In the genomic region with DNA sequence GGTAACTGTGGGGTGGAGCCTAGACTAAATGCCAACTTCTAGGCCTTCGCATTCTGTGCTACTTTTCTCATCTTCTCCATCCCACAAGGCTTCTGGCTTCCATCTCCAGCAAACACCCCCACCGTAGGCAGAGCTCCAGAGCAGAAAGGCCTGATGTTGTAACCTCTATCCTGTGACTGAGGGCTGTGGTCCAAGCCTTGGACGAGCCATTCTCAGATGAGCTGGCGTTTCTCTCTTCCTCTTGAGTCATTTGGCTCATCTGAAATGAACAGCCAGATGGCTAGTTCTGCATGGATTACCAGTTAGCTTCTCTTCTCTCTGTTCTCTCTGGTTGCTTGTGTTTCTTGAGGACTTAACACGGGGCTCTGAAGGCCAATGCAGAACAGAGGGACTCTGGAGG, we compare ENCODE assay signal across 7 mouse cellular contexts. TPM values are rescaled to one million over a fixed set of nuclear protein-coding genes. Genes with fewer than 3 reads are reported as not detected.
DNase-seq lines count a peak whose midpoint lies in the region; ATAC-seq and TF ChIP-seq lines count a peak whose summit lies in the region.

No protein-coding gene starts in this region.

- no peak overlapping the region for H3K4me3 ChIP-seq in brown adipose tissue, adult 24 weeks (ENCODE audit: insufficient read depth, low read depth, low read length)
- H3K4me3 ChIP-seq in lung, adult 2 months (replicated peaks; ENCODE audit: extremely low read depth, low read depth, low read length), result no peak overlapping the region
- no peak overlapping the region for H3K4me3 ChIP-seq in embryonic facial prominence, embryonic 10.5 days
- H3K4me3 ChIP-seq in hindbrain, embryonic 14.5 days (replicated peaks; ENCODE audit: low read length), result no peak overlapping the region
- no peak overlapping the region for H3K4me3 ChIP-seq in hindbrain, embryonic 10.5 days

- no peak for TF ChIP-seq POLR2A in lung, adult 2 months (IDR thresholded peaks at IDR 0.05; ENCODE audit: borderline replicate concordance, extremely low read depth, low read depth, low read length)

- POLR2A ChIA-PET in Patski (lab: Charles Lee), result no interaction called here

- H3K27me3 ChIP-seq in Patski, result no peaks in the 10 kb centered on the region
- no peaks in the 10 kb centered on the region for H3K27me3 ChIP-seq in embryonic facial prominence, embryonic 10.5 days (replicated peaks; ENCODE audit: low read depth, poor library complexity, severe bottlenecking)
- no peaks in the 10 kb centered on the region for H3K27me3 ChIP-seq in hindbrain, embryonic 14.5 days (ENCODE audit: control insufficient read depth, insufficient read depth, low read length)
- no peaks in the 10 kb centered on the region for H3K27me3 ChIP-seq in hindbrain, embryonic 10.5 days (ENCODE audit: insufficient read depth, poor library complexity, severe bottlenecking)

- peak; percentile 53 for ATAC-seq in Patski
- ATAC-seq in hindbrain, embryonic 14.5 days (ENCODE audit: low FRiP score), result no peak

- H3K9me3 ChIP-seq in embryonic facial prominence, embryonic 10.5 days, result no peaks in the 10 kb centered on the region
- H3K9me3 ChIP-seq in hindbrain, embryonic 14.5 days (ENCODE audit: control insufficient read depth, low read length), result no peaks in the 10 kb centered on the region
- H3K9me3 ChIP-seq in hindbrain, embryonic 10.5 days, result no peaks in the 10 kb centered on the region

- H3K4me2 ChIP-seq in hindbrain, embryonic 14.5 days (replicated peaks), result no peak overlapping the region

- WGBS in lung, adult 2 months, result 56% methylated on average over 5 of the region's 5 CpGs
- 86% methylated on average over 5 of the region's 5 CpGs for WGBS in embryonic facial prominence, embryonic 10.5 days
- 76% methylated on average over 5 of the region's 5 CpGs for WGBS in hindbrain, embryonic 14.5 days
- WGBS in hindbrain, embryonic 10.5 days, result 86% methylated on average over 5 of the region's 5 CpGs

- no peak overlapping the region for H3K9ac ChIP-seq in hindbrain, embryonic 14.5 days

- peak overlapping the region; percentile 35; the same call in 1 of the 2 replicates for H3K27ac ChIP-seq in brown adipose tissue, adult 24 weeks (replicated peaks; ENCODE audit: low read depth, low read length)
- no peak overlapping the region for H3K27ac ChIP-seq in embryonic facial prominence, embryonic 10.5 days (replicated peaks)
- H3K27ac ChIP-seq in hindbrain, embryonic 14.5 days, result no peak overlapping the region
- no peak overlapping the region for H3K27ac ChIP-seq in hindbrain, embryonic 10.5 days

- in situ Hi-C loops in Patski (cut with MboI; ENCODE audit: low pct_unique_long_range_greater_than_20kb), result no loop called here

- CTCF ChIA-PET in Patski (lab: Charles Lee), result interaction anchor here (0.8 to 2.9 kb wide), 4 partner anchors 12 to 27 kb away, joined by 3 to 15 read pairs (median 3); no protein-coding TSS in a partner anchor

- H3K36me3 ChIP-seq in embryonic facial prominence, embryonic 10.5 days (replicated peaks), result no peaks in the 10 kb centered on the region
- no peaks in the 10 kb centered on the region for H3K36me3 ChIP-seq in hindbrain, embryonic 14.5 days (replicated peaks; ENCODE audit: control insufficient read depth, insufficient read depth)
- H3K36me3 ChIP-seq in hindbrain, embryonic 10.5 days, result no peaks in the 10 kb centered on the region

- peak; percentile 68 for DNase-seq in Patski (ENCODE audit: low read depth, low spot score)
- peak; percentile 94 for DNase-seq in gonadal fat pad, adult 2 months (ENCODE audit: low read depth)
- peak; percentile 44 for DNase-seq in lung, adult 2 months
- no peak for DNase-seq in embryonic facial prominence, embryonic 10.5 days (ENCODE audit: low spot score)
- DNase-seq in hindbrain, embryonic 14.5 days (ENCODE audit: low spot score), result no peak
- DNase-seq in hindbrain, embryonic 10.5 days (ENCODE audit: low spot score), result no peak

- no peak for TF ChIP-seq CTCF in Patski (IDR thresholded peaks at IDR 0.05)
- no peak for TF ChIP-seq CTCF in lung, adult 2 months (IDR thresholded peaks at IDR 0.05; ENCODE audit: insufficient read depth, low read length)

- H3K4me1 ChIP-seq in brown adipose tissue, adult 24 weeks (ENCODE audit: control insufficient read depth, insufficient read depth, insufficient read length, low read length), result no peaks in the 10 kb centered on the region
- H3K4me1 ChIP-seq in lung, adult 2 months (ENCODE audit: control insufficient read depth, insufficient read depth, low read length), result no peaks in the 10 kb centered on the region
- peaks cover 2% of the 10 kb centered on the region for H3K4me1 ChIP-seq in embryonic facial prominence, embryonic 10.5 days
- H3K4me1 ChIP-seq in hindbrain, embryonic 14.5 days (replicated peaks; ENCODE audit: control insufficient read depth, insufficient read depth, low read length), result no peaks in the 10 kb centered on the region
- H3K4me1 ChIP-seq in hindbrain, embryonic 10.5 days (replicated peaks), result 0 out of 2 replicates have a peak, but pooled peaks cover 5% of the 10 kb centered on the region

RNA-seq across cellular contexts. Expression of gene Itgb2, which starts 14.9 kb away (rescaled TPM):
- 0.68 TPM for polyA plus RNA-seq in Patski (2021)
- 4.3 and 4.4 TPM in 2 replicates for polyA plus RNA-seq in brown adipose tissue, adult 24 weeks (2012; ENCODE audit: insufficient read depth, insufficient read length, missing spikeins)
- polyA plus RNA-seq in gonadal fat pad, adult 2 months (2012; rRNA removed), result 17.9 and 21.8 TPM in 2 replicates
- 69.9 and 91.7 TPM in 2 replicates for polyA plus RNA-seq in lung, adult 2 months (2012; rRNA removed)
- 0.60 and 1.3 TPM in 2 replicates for polyA plus RNA-seq in embryonic facial prominence, embryonic 10.5 days (2016; fragmentation: Nextera tagmentation; extraction: Ambion mirVana)
- 0.99 and 1.1 TPM in 2 replicates for polyA plus RNA-seq in hindbrain, embryonic 14.5 days (2014; fragmentation: Nextera tagmentation; extraction: Ambion mirVana)
- 1.0 and 1.2 TPM in 2 replicates for polyA plus RNA-seq in hindbrain, embryonic 10.5 days (2016; fragmentation: Nextera tagmentation; extraction: Ambion mirVana)

RNA-seq across cellular contexts. Expression of gene Fam207a, which starts 29.3 kb away (rescaled TPM):
- polyA plus RNA-seq in Patski (2021), result 32.2 TPM
- 5.4 and 11.1 TPM in 2 replicates for polyA plus RNA-seq in brown adipose tissue, adult 24 weeks (2012; ENCODE audit: insufficient read depth, insufficient read length, missing spikeins)
- 20.2 and 21.9 TPM in 2 replicates for polyA plus RNA-seq in gonadal fat pad, adult 2 months (2012; rRNA removed)
- polyA plus RNA-seq in lung, adult 2 months (2012; rRNA removed), result 24.6 and 24.7 TPM in 2 replicates
- polyA plus RNA-seq in embryonic facial prominence, embryonic 10.5 days (2016; fragmentation: Nextera tagmentation; extraction: Ambion mirVana), result 43.9 and 46.9 TPM in 2 replicates
- polyA plus RNA-seq in hindbrain, embryonic 14.5 days (2014; fragmentation: Nextera tagmentation; extraction: Ambion mirVana), result 37.7 and 41.0 TPM in 2 replicates
- 48.8 and 50.0 TPM in 2 replicates for polyA plus RNA-seq in hindbrain, embryonic 10.5 days (2016; fragmentation: Nextera tagmentation; extraction: Ambion mirVana)

RNA-seq across cellular contexts. Expression of gene Pttg1ip, which starts 36.6 kb away (rescaled TPM):
- polyA plus RNA-seq in Patski (2021), result 339 TPM
- 88.8 and 92.4 TPM in 2 replicates for polyA plus RNA-seq in brown adipose tissue, adult 24 weeks (2012; ENCODE audit: insufficient read depth, insufficient read length, missing spikeins)
- polyA plus RNA-seq in gonadal fat pad, adult 2 months (2012; rRNA removed), result 203 and 244 TPM in 2 replicates
- polyA plus RNA-seq in lung, adult 2 months (2012; rRNA removed), result 199 and 223 TPM in 2 replicates
- 65.6 and 71.0 TPM in 2 replicates for polyA plus RNA-seq in embryonic facial prominence, embryonic 10.5 days (2016; fragmentation: Nextera tagmentation; extraction: Ambion mirVana)
- polyA plus RNA-seq in hindbrain, embryonic 14.5 days (2014; fragmentation: Nextera tagmentation; extraction: Ambion mirVana), result 79.9 and 80.2 TPM in 2 replicates
- 66.6 and 67.2 TPM in 2 replicates for polyA plus RNA-seq in hindbrain, embryonic 10.5 days (2016; fragmentation: Nextera tagmentation; extraction: Ambion mirVana)

Comparison
In these comparisons a context has a peak if more than half of its experiments do, and no peak if none do; other contexts are left out.
1. DNase-seq: peak in Patski (single experiment), gonadal fat pad, adult 2 months (single experiment) and lung, adult 2 months (single experiment); none in embryonic facial prominence, embryonic 10.5 days (single experiment), hindbrain, embryonic 14.5 days (single experiment) and hindbrain, embryonic 10.5 days (single experiment).